Mouse (Mus musculus) lung, embryonic 16.5 days (tissue): ENCODE data around the gene Rasa3. TPM values are rescaled to one million over a fixed set of nuclear protein-coding genes. Genes with fewer than 3 reads are reported as not detected.

Experiments used
- ATAC-seq: fragments of 200-750 bp; cut with Nextera tagmentation; 2 replicates; pipeline ENCODE4 v1.8.0; 2017; ENCODE audit warnings: low read depth, mild to moderate bottlenecking, moderate library complexity
- H3K27ac ChIP-seq: fragments of 300-500 bp; sonication (generic); 2 replicates; pipeline ENCODE4 v1.5.1; 2014; ENCODE audit warnings: mild to moderate bottlenecking, control low read depth, low read length
- H3K27me3 ChIP-seq: fragments of 300-500 bp; sonication (generic); 2 replicates; pipeline ENCODE4 v1.6.1; 2014; ENCODE audit warnings: low read depth, low read length, mixed read lengths; ENCODE audit not compliant: control insufficient read depth, insufficient read depth
- H3K36me3 ChIP-seq: fragments of 300-500 bp; sonication (generic); 2 replicates; pipeline ENCODE4 v1.6.1; 2014; ENCODE audit warnings: low read length; ENCODE audit not compliant: control insufficient read depth, insufficient read depth
- H3K4me1 ChIP-seq: fragments of 300-500 bp; sonication (generic); replicated peaks from 2 replicates; pipeline ENCODE4 v1.6.1; 2014; ENCODE audit warnings: low read length, mixed read lengths; ENCODE audit not compliant: control insufficient read depth, insufficient read depth
- H3K4me2 ChIP-seq: fragments of 300-500 bp; sonication (generic); 2 replicates; pipeline ENCODE4 v1.6.1; 2014; ENCODE audit warnings: low read depth, low read length, control low read depth
- H3K4me3 ChIP-seq: fragments of 300-500 bp; sonication (generic); 2 replicates; pipeline ENCODE4 v1.5.1; 2014; ENCODE audit warnings: mild to moderate bottlenecking, low read length, control low read depth
- H3K9ac ChIP-seq: fragments of 300-500 bp; sonication (generic); 2 replicates; pipeline ENCODE4 v1.6.1; 2014; ENCODE audit warnings: low read length, control low read depth
- H3K9me3 ChIP-seq: fragments of 300-500 bp; sonication (generic); 2 replicates; pipeline ENCODE4 v1.6.1; 2016; ENCODE audit warnings: low read length; ENCODE audit not compliant: control insufficient read depth
- WGBS: fragments of 180-500 bp; shearing (Covaris S2); extraction: QIAGEN DNeasy Blood & Tissue Kit; methylation state at CpG from one replicate; pipeline ENCODE4 v1.1.7; 2014; 5-methylcytosine and 5-hydroxymethylcytosine counted together
- polyA plus RNA-seq: library from polyadenylated mRNA; unstranded; fragments of >200 nt; fragmentation: Nextera tagmentation; extraction: Ambion mirVana; gene quantifications from 2 replicates; pipeline ENCODE4 v1.2.1, GENCODE M21; 2015

Rasa3 gene
- polyA plus RNA-seq, 1 experiment from 2014 or later = 50.7 TPM

GRCm38 (mm10) chr8:13546421-13546820, 131.0 kb downstream of the Rasa3 start:
- ATAC-seq = no peak
- H3K9ac ChIP-seq = no peak overlapping the region
- H3K27ac ChIP-seq = no peak overlapping the region
- no peak overlapping the region for H3K4me3 ChIP-seq
- H3K27me3 ChIP-seq = no peaks in the 10 kb centered on the region
- no peak overlapping the region for H3K4me2 ChIP-seq
- peaks cover 4% of the 10 kb centered on the region; the same call in 1 of the 2 replicates for H3K9me3 ChIP-seq
- H3K4me1 ChIP-seq = peaks cover 4% of the 10 kb centered on the region
- WGBS = 83% methylated on average over 4 of the region's 4 CpGs
- H3K36me3 ChIP-seq = no peaks in the 10 kb centered on the region

- H3K36me3 ChIP-seq = no peaks in the 10 kb centered on the region
- H3K4me3 ChIP-seq = no peak overlapping the region
- H3K27me3 ChIP-seq = no peaks in the 10 kb centered on the region
- 71% methylated on average over 5 of the region's 5 CpGs for WGBS
- H3K4me2 ChIP-seq = no peak overlapping the region
- H3K9ac ChIP-seq = no peak overlapping the region
- H3K4me1 ChIP-seq = peaks cover 6% of the 10 kb centered on the region
- no peak overlapping the region for H3K27ac ChIP-seq
- H3K9me3 ChIP-seq = peaks cover 4% of the 10 kb centered on the region; the same call in 1 of the 2 replicates
- ATAC-seq = no peak
These were observed 135.9 kb downstream of the Rasa3 start for GRCm38 (mm10) chr8:13541526-13541925.

GRCm38 (mm10) chr8:13540122-13540521, 137.3 kb downstream of the Rasa3 start:
- ATAC-seq = peak; percentile 74
- Histone ChIP-seq H3K4me3 (no peak overlapping the region), H3K36me3 (no peaks in the 10 kb centered on the region), H3K4me2 (no peak overlapping the region), H3K9me3 (peaks cover 4% of the 10 kb centered on the region; the same call in 1 of the 2 replicates), H3K9ac (no peak overlapping the region), H3K27ac (peak overlapping the region; percentile 30; the same call in 1 of the 2 replicates), H3K27me3 (no peaks in the 10 kb centered on the region), H3K4me1 (peaks cover 6% of the 10 kb centered on the region)
- WGBS = 63% methylated on average over 5 of the region's 5 CpGs

GRCm38 (mm10) chr8:13538821-13539220, 138.6 kb downstream of the Rasa3 start:
- H3K36me3 ChIP-seq = no peaks in the 10 kb centered on the region
- H3K4me3 ChIP-seq = no peak overlapping the region
- peak overlapping the region; percentile 45; the same call in 1 of the 2 replicates for H3K27ac ChIP-seq
- WGBS = 22% methylated on average over 6 of the region's 6 CpGs
- peaks cover 6% of the 10 kb centered on the region for H3K4me1 ChIP-seq
- H3K9ac ChIP-seq = no peak overlapping the region
- H3K4me2 ChIP-seq = no peak overlapping the region
- no peaks in the 10 kb centered on the region for H3K9me3 ChIP-seq
- ATAC-seq = peak; percentile 84
- H3K27me3 ChIP-seq = no peaks in the 10 kb centered on the region

- WGBS = 48% methylated on average over 2 of the region's 2 CpGs
- ATAC-seq = no peak
- H3K36me3 ChIP-seq = no peaks in the 10 kb centered on the region
- H3K9me3 ChIP-seq = no peaks in the 10 kb centered on the region
- H3K4me1 ChIP-seq = peaks cover 6% of the 10 kb centered on the region
- no peak overlapping the region for H3K27ac ChIP-seq
- no peaks in the 10 kb centered on the region for H3K27me3 ChIP-seq
- no peak overlapping the region for H3K4me2 ChIP-seq
- no peak overlapping the region for H3K9ac ChIP-seq
- H3K4me3 ChIP-seq = no peak overlapping the region
These were observed 140.3 kb downstream of the Rasa3 start for GRCm38 (mm10) chr8:13537102-13537501.

- Histone ChIP-seq H3K27me3 (no peaks in the 10 kb centered on the region), H3K4me1 (peaks cover 32% of the 10 kb centered on the region), H3K9me3 (no peaks in the 10 kb centered on the region), H3K36me3 (no peaks in the 10 kb centered on the region), H3K27ac (no peak overlapping the region), H3K4me2 (no peak overlapping the region), H3K4me3 (no peak overlapping the region), H3K9ac (no peak overlapping the region)
- ATAC-seq = no peak
- 68% methylated on average over 8 of the region's 8 CpGs for WGBS
These were observed 144.3 kb downstream of the Rasa3 start for GRCm38 (mm10) chr8:13533123-13533522.

GRCm38 (mm10) chr8:13531602-13532171, 145.7 kb downstream of the Rasa3 start:
- WGBS = 29% methylated on average over 9 of the region's 9 CpGs
- 0 out of 2 replicates have a peak, but pooled peaks have one; percentile 3 for ATAC-seq
- Histone ChIP-seq H3K4me2 (0 out of 2 replicates have a peak overlapping the region, but pooled peaks have one; percentile 5), H3K36me3 (no peaks in the 10 kb centered on the region), H3K9me3 (peaks cover 4% of the 10 kb centered on the region; the same call in 1 of the 2 replicates), H3K4me1 (peaks cover 32% of the 10 kb centered on the region), H3K4me3 (no peak overlapping the region), H3K27me3 (no peaks in the 10 kb centered on the region), H3K27ac (peak overlapping the region; percentile 84), H3K9ac (no peak overlapping the region)

GRCm38 (mm10) chr8:13530941-13531340, 146.5 kb downstream of the Rasa3 start:
- Histone ChIP-seq H3K9ac (no peak overlapping the region), H3K9me3 (peaks cover 4% of the 10 kb centered on the region; the same call in 1 of the 2 replicates), H3K27me3 (no peaks in the 10 kb centered on the region), H3K4me1 (peaks cover 32% of the 10 kb centered on the region), H3K4me3 (no peak overlapping the region), H3K36me3 (no peaks in the 10 kb centered on the region), H3K27ac (peak overlapping the region; percentile 84), H3K4me2 (no peak overlapping the region)
- WGBS = 22% methylated on average over 5 of the region's 5 CpGs
- peak; percentile 84 for ATAC-seq

GRCm38 (mm10) chr8:13530401-13530800, 147.0 kb downstream of the Rasa3 start:
- Histone ChIP-seq H3K4me2 (no peak overlapping the region), H3K27ac (peak overlapping the region; percentile 84), H3K27me3 (no peaks in the 10 kb centered on the region), H3K4me1 (peaks cover 32% of the 10 kb centered on the region), H3K36me3 (no peaks in the 10 kb centered on the region), H3K9ac (no peak overlapping the region), H3K4me3 (no peak overlapping the region), H3K9me3 (peaks cover 4% of the 10 kb centered on the region; the same call in 1 of the 2 replicates)
- ATAC-seq = peak; percentile 32
- 73% methylated on average over 3 of the region's 3 CpGs for WGBS
